Mouse (Mus musculus): ENCODE data around the gene Upp2. TPM values are rescaled to one million over a fixed set of nuclear protein-coding genes. Genes with fewer than 3 reads are reported as not detected.

Gene Upp2
- polyA plus RNA-seq, 1 experiment from 2014 or later: 9.2 TPM

- ATAC-seq (ENCODE audit: low FRiP score, low read depth): peak; percentile 22; the same call in 1 of the 2 replicates
- 14% methylated on average over 7 of the region's 7 CpGs for WGBS
- H3K36me3 ChIP-seq: no peaks in the 10 kb centered on the region
- no peak overlapping the region for H3K9ac ChIP-seq
- H3K4me2 ChIP-seq (replicated peaks): peak overlapping the region; percentile 16; the same call in 1 of the 2 replicates
- no peaks in the 10 kb centered on the region for H3K9me3 ChIP-seq
- H3K27me3 ChIP-seq (replicated peaks): no peaks in the 10 kb centered on the region
- H3K27ac ChIP-seq: no peak overlapping the region
- H3K4me1 ChIP-seq: peaks cover 48% of the 10 kb centered on the region
- no peak overlapping the region for H3K4me3 ChIP-seq
These were observed 33.5 kb upstream of the Upp2 start for GRCm38 (mm10) chr2:58533521-58534001.

GRCm38 (mm10) chr2:58534379-58534778, 32.7 kb upstream of the Upp2 start:
- Histone ChIP-seq H3K27ac (no peak overlapping the region), H3K4me3 (no peak overlapping the region), H3K4me1 (peaks cover 45% of the 10 kb centered on the region), H3K27me3 (replicated peaks) (no peaks in the 10 kb centered on the region), H3K9ac (no peak overlapping the region), H3K36me3 (no peaks in the 10 kb centered on the region), H3K4me2 (replicated peaks) (no peak overlapping the region), H3K9me3 (no peaks in the 10 kb centered on the region)
- WGBS: 57% methylated on average over 4 of the region's 4 CpGs
- ATAC-seq (ENCODE audit: low FRiP score, low read depth): no peak

- Histone ChIP-seq H3K4me3 (no peak overlapping the region), H3K4me1 (peaks cover 38% of the 10 kb centered on the region), H3K27ac (no peak overlapping the region), H3K9me3 (no peaks in the 10 kb centered on the region), H3K9ac (no peak overlapping the region), H3K4me2 (replicated peaks) (no peak overlapping the region), H3K36me3 (no peaks in the 10 kb centered on the region), H3K27me3 (replicated peaks) (no peaks in the 10 kb centered on the region)
- ATAC-seq (ENCODE audit: low FRiP score, low read depth): no peak
- 83% methylated on average over 8 of the region's 8 CpGs for WGBS
These were observed 31.9 kb upstream of the Upp2 start for GRCm38 (mm10) chr2:58535233-58535632.

- peaks cover 29% of the 10 kb centered on the region for H3K4me1 ChIP-seq
- no peaks in the 10 kb centered on the region for H3K27me3 ChIP-seq (replicated peaks)
- H3K4me3 ChIP-seq: no peak overlapping the region
- H3K9ac ChIP-seq: no peak overlapping the region
- no peak overlapping the region for H3K4me2 ChIP-seq (replicated peaks)
- no peaks in the 10 kb centered on the region for H3K36me3 ChIP-seq
- H3K9me3 ChIP-seq: no peaks in the 10 kb centered on the region
- H3K27ac ChIP-seq: no peak overlapping the region
- no peak for ATAC-seq (ENCODE audit: low FRiP score, low read depth)
- 89% methylated on average over 3 of the region's 3 CpGs for WGBS
These were observed 30.3 kb upstream of the Upp2 start for GRCm38 (mm10) chr2:58536796-58537195.

GRCm38 (mm10) chr2:58538196-58538595, 28.9 kb upstream of the Upp2 start:
- Histone ChIP-seq H3K27ac (no peak overlapping the region), H3K27me3 (replicated peaks) (no peaks in the 10 kb centered on the region), H3K9me3 (no peaks in the 10 kb centered on the region), H3K4me3 (no peak overlapping the region), H3K9ac (no peak overlapping the region), H3K36me3 (no peaks in the 10 kb centered on the region), H3K4me1 (peaks cover 18% of the 10 kb centered on the region), H3K4me2 (replicated peaks) (no peak overlapping the region)
- 94% methylated on average over 6 of the region's 6 CpGs for WGBS
- no peak for ATAC-seq (ENCODE audit: low FRiP score, low read depth)

- no peak for ATAC-seq (ENCODE audit: low FRiP score, low read depth)
- H3K9ac ChIP-seq: no peak overlapping the region
- no peaks in the 10 kb centered on the region for H3K4me1 ChIP-seq
- 88% methylated on average over 5 of the region's 5 CpGs for WGBS
- H3K36me3 ChIP-seq: no peaks in the 10 kb centered on the region
- H3K9me3 ChIP-seq: no peaks in the 10 kb centered on the region
- H3K4me3 ChIP-seq: no peak overlapping the region
- no peak overlapping the region for H3K27ac ChIP-seq
- no peak overlapping the region for H3K4me2 ChIP-seq (replicated peaks)
- no peaks in the 10 kb centered on the region for H3K27me3 ChIP-seq (replicated peaks)
These were observed 23.8 kb upstream of the Upp2 start for GRCm38 (mm10) chr2:58543252-58543651.

- Histone ChIP-seq H3K27ac (no peak overlapping the region), H3K4me3 (no peak overlapping the region), H3K9ac (no peak overlapping the region), H3K36me3 (no peaks in the 10 kb centered on the region), H3K27me3 (replicated peaks) (no peaks in the 10 kb centered on the region), H3K9me3 (no peaks in the 10 kb centered on the region), H3K4me2 (replicated peaks) (no peak overlapping the region), H3K4me1 (no peaks in the 10 kb centered on the region)
- ATAC-seq (ENCODE audit: low FRiP score, low read depth): no peak
- WGBS: 83% methylated on average over 6 of the region's 6 CpGs
These were observed 22.7 kb upstream of the Upp2 start for GRCm38 (mm10) chr2:58544368-58544767.

- Histone ChIP-seq H3K9ac (no peak overlapping the region), H3K27me3 (replicated peaks) (no peaks in the 10 kb centered on the region), H3K4me2 (replicated peaks) (no peak overlapping the region), H3K4me3 (no peak overlapping the region), H3K36me3 (no peaks in the 10 kb centered on the region), H3K4me1 (peaks cover 9% of the 10 kb centered on the region; the same call in 1 of the 2 replicates), H3K27ac (no peak overlapping the region), H3K9me3 (no peaks in the 10 kb centered on the region)
- no peak for ATAC-seq (ENCODE audit: low FRiP score, low read depth)
- WGBS: 88% methylated on average over 7 of the region's 7 CpGs
These were observed 20.8 kb upstream of the Upp2 start for GRCm38 (mm10) chr2:58546264-58546663.

- Histone ChIP-seq H3K27ac (no peak overlapping the region), H3K27me3 (replicated peaks) (no peaks in the 10 kb centered on the region), H3K36me3 (no peaks in the 10 kb centered on the region), H3K9me3 (no peaks in the 10 kb centered on the region), H3K9ac (no peak overlapping the region), H3K4me3 (no peak overlapping the region), H3K4me1 (peaks cover 19% of the 10 kb centered on the region), H3K4me2 (replicated peaks) (no peak overlapping the region)
- 79% methylated on average over 7 of the region's 7 CpGs for WGBS
- ATAC-seq (ENCODE audit: low FRiP score, low read depth): no peak
These were observed 18.2 kb upstream of the Upp2 start for GRCm38 (mm10) chr2:58548943-58549342.

GRCm38 (mm10) chr2:58549960-58550359, 17.1 kb upstream of the Upp2 start:
- ATAC-seq (ENCODE audit: low FRiP score, low read depth): peak; percentile 15; the same call in 1 of the 2 replicates
- H3K4me1 ChIP-seq: peaks cover 20% of the 10 kb centered on the region
- H3K27me3 ChIP-seq (replicated peaks): no peaks in the 10 kb centered on the region
- H3K4me3 ChIP-seq: no peak overlapping the region
- H3K36me3 ChIP-seq: no peaks in the 10 kb centered on the region
- H3K27ac ChIP-seq: no peak overlapping the region
- WGBS: 60% methylated on average over 6 of the region's 6 CpGs
- no peaks in the 10 kb centered on the region for H3K9me3 ChIP-seq
- no peak overlapping the region for H3K4me2 ChIP-seq (replicated peaks)
- no peak overlapping the region for H3K9ac ChIP-seq

- no peak overlapping the region for H3K27ac ChIP-seq
- peak; percentile 13; the same call in 1 of the 2 replicates for ATAC-seq (ENCODE audit: low FRiP score, low read depth)
- no peak overlapping the region for H3K4me2 ChIP-seq (replicated peaks)
- H3K9ac ChIP-seq: no peak overlapping the region
- peaks cover 20% of the 10 kb centered on the region for H3K4me1 ChIP-seq
- H3K27me3 ChIP-seq (replicated peaks): no peaks in the 10 kb centered on the region
- 64% methylated on average over 9 of the region's 9 CpGs for WGBS
- H3K4me3 ChIP-seq: no peak overlapping the region
- no peaks in the 10 kb centered on the region for H3K36me3 ChIP-seq
- no peaks in the 10 kb centered on the region for H3K9me3 ChIP-seq
These were observed 16.6 kb upstream of the Upp2 start for GRCm38 (mm10) chr2:58550488-58550887.

- peaks cover 20% of the 10 kb centered on the region for H3K4me1 ChIP-seq
- WGBS: 12% methylated on average over 6 of the region's 6 CpGs
- no peak overlapping the region for H3K9ac ChIP-seq
- H3K36me3 ChIP-seq: no peaks in the 10 kb centered on the region
- H3K4me3 ChIP-seq: no peak overlapping the region
- H3K27ac ChIP-seq: no peak overlapping the region
- no peaks in the 10 kb centered on the region for H3K9me3 ChIP-seq
- no peaks in the 10 kb centered on the region for H3K27me3 ChIP-seq (replicated peaks)
- no peak overlapping the region for H3K4me2 ChIP-seq (replicated peaks)
- no peak for ATAC-seq (ENCODE audit: low FRiP score, low read depth)
These were observed 15.2 kb upstream of the Upp2 start for GRCm38 (mm10) chr2:58551866-58552265.

- H3K27ac ChIP-seq: no peak overlapping the region
- H3K9me3 ChIP-seq: no peaks in the 10 kb centered on the region
- no peak overlapping the region for H3K9ac ChIP-seq
- H3K4me2 ChIP-seq (replicated peaks): no peak overlapping the region
- no peaks in the 10 kb centered on the region for H3K27me3 ChIP-seq (replicated peaks)
- H3K36me3 ChIP-seq: no peaks in the 10 kb centered on the region
- H3K4me1 ChIP-seq: peaks cover 20% of the 10 kb centered on the region
- 30% methylated on average over 3 of the region's 3 CpGs for WGBS
- ATAC-seq (ENCODE audit: low FRiP score, low read depth): no peak
- no peak overlapping the region for H3K4me3 ChIP-seq
These were observed 14.8 kb upstream of the Upp2 start for GRCm38 (mm10) chr2:58552296-58552695.
